In the genomic region with DNA sequence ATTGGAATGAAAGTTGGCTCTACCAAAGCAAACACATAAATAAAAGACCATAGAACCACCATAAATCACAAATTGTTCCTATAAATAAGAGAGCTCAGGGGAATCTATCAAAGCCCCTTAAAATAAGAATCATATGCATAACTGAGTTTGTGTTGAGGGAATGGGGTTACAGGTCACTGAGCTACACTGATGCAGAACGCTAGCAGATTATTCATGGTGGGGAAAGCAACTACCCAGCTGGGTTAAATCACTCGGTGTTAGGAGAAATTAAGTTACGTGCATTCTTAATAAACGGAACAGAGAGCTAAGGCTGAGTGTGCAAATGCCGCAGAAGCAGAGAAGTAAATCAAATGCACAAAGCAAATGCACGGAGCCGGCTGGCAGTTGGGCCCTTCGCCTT, we compare ENCODE assay signal across 27 mouse cellular contexts.
DNase-seq lines count a peak whose midpoint lies in the region; ATAC-seq and TF ChIP-seq lines count a peak whose summit lies in the region.
"Had no signal": no experiment of that assay in that cellular context is flagged by ENCODE, and none has a peak within 500 bp of the region (broad histone marks: within the 10 kb centered on the region; RNA-seq: fewer than 3 reads in every experiment).

No protein-coding gene starts in this region.

- ATAC-seq in kidney, embryonic 16.5 days (ENCODE audit: low FRiP score, low TSS enrichment), result peak; percentile 81
- ATAC-seq in neural tube, embryonic 13.5 days (ENCODE audit: low read depth), result no peak
- ATAC-seq in limb, embryonic 14.5 days (ENCODE audit: low FRiP score, low read depth), result no peak
- ATAC-seq: midbrain, embryonic 15.5 days had no signal

- no peak for TF ChIP-seq POLR2A in kidney, adult 2 months (IDR thresholded peaks at IDR 0.05; ENCODE audit: low read depth, low read length)
- no peak for TF ChIP-seq POLR2A in limb, embryonic 14.5 days (IDR thresholded peaks at IDR 0.05; ENCODE audit: borderline replicate concordance, extremely low read depth, insufficient read depth, insufficient read length)

- H3K4me2 ChIP-seq in kidney, embryonic 16.5 days (replicated peaks; ENCODE audit: low read depth, low read length), result no peak overlapping the region
- no peak overlapping the region for H3K4me2 ChIP-seq in neural tube, embryonic 13.5 days
- H3K4me2 ChIP-seq in limb, embryonic 14.5 days (replicated peaks; ENCODE audit: low read depth, low read length, severe bottlenecking), result no peak overlapping the region
- H3K4me2 ChIP-seq: embryonic facial prominence, embryonic 15.5 days; forebrain, embryonic 12.5 days; heart, embryonic 15.5 days; midbrain, embryonic 15.5 days; neural tube, embryonic 12.5 days had no signal

- H3K4me1 ChIP-seq in kidney, embryonic 16.5 days (ENCODE audit: insufficient read depth, low read length), result peaks cover 20% of the 10 kb centered on the region
- no peaks in the 10 kb centered on the region for H3K4me1 ChIP-seq in kidney, adult 2 months (ENCODE audit: control insufficient read depth, insufficient read depth, low read length)
- H3K4me1 ChIP-seq in neural tube, embryonic 13.5 days (replicated peaks), result peaks cover 27% of the 10 kb centered on the region
- H3K4me1 ChIP-seq in limb, embryonic 14.5 days (ENCODE audit: control insufficient read depth, insufficient read depth, low read length), result no peaks in the 10 kb centered on the region
- H3K4me1 ChIP-seq: heart, embryonic 10.5 days; heart, embryonic 15.5 days had no signal

- H3K36me3 ChIP-seq in kidney, embryonic 16.5 days (ENCODE audit: insufficient read depth, low read length), result no peaks in the 10 kb centered on the region
- no peaks in the 10 kb centered on the region for H3K36me3 ChIP-seq in kidney, adult 2 months (ENCODE audit: control insufficient read depth, insufficient read depth, low read length)
- no peaks in the 10 kb centered on the region for H3K36me3 ChIP-seq in neural tube, embryonic 13.5 days
- no peaks in the 10 kb centered on the region for H3K36me3 ChIP-seq in limb, embryonic 14.5 days (ENCODE audit: control insufficient read depth, insufficient read depth, low read length)
- H3K36me3 ChIP-seq: embryonic facial prominence, embryonic 15.5 days; forebrain, embryonic 12.5 days; heart, embryonic 10.5 days; heart, embryonic 15.5 days; midbrain, embryonic 15.5 days; neural tube, embryonic 12.5 days had no signal

- H3K4me3 ChIP-seq in kidney, embryonic 16.5 days (ENCODE audit: low read length), result no peak overlapping the region
- no peak overlapping the region for H3K4me3 ChIP-seq in kidney, adult 2 months (ENCODE audit: insufficient read depth, low read depth, low read length)
- H3K4me3 ChIP-seq in neural tube, embryonic 13.5 days, result no peak overlapping the region
- H3K4me3 ChIP-seq in limb, embryonic 14.5 days (replicated peaks; ENCODE audit: low read length), result no peak overlapping the region
- H3K4me3 ChIP-seq: embryonic facial prominence, embryonic 15.5 days; forebrain, embryonic 12.5 days; heart, embryonic 10.5 days; heart, embryonic 15.5 days; layer of hippocampus, adult 2 months; midbrain, embryonic 15.5 days; neural tube, embryonic 12.5 days had no signal

- 33% methylated on average over 8 of the region's 8 CpGs for WGBS in kidney, embryonic 16.5 days
- WGBS in kidney, adult 2 months, result 55% methylated on average over 8 of the region's 8 CpGs
- 48% methylated on average over 8 of the region's 8 CpGs for WGBS in neural tube, embryonic 13.5 days
- WGBS in limb, embryonic 14.5 days, result 57% methylated on average over 8 of the region's 8 CpGs

- H3K9me3 ChIP-seq in kidney, embryonic 16.5 days (ENCODE audit: low read length), result no peaks in the 10 kb centered on the region
- no peaks in the 10 kb centered on the region for H3K9me3 ChIP-seq in neural tube, embryonic 13.5 days
- no peaks in the 10 kb centered on the region for H3K9me3 ChIP-seq in limb, embryonic 14.5 days (ENCODE audit: control insufficient read depth, low read length)
- H3K9me3 ChIP-seq: embryonic facial prominence, embryonic 15.5 days; forebrain, embryonic 12.5 days; G1E; heart, embryonic 10.5 days; heart, embryonic 15.5 days; midbrain, embryonic 15.5 days; neural tube, embryonic 12.5 days had no signal

- H3K9ac ChIP-seq in kidney, embryonic 16.5 days (replicated peaks; ENCODE audit: low read length), result no peak overlapping the region
- H3K9ac ChIP-seq in neural tube, embryonic 13.5 days, result no peak overlapping the region
- no peak overlapping the region for H3K9ac ChIP-seq in limb, embryonic 14.5 days (ENCODE audit: low read depth, low read length, severe bottlenecking)
- H3K9ac ChIP-seq: embryonic facial prominence, embryonic 15.5 days; forebrain, embryonic 12.5 days; heart, embryonic 15.5 days; liver, embryonic 14.5 days; midbrain, embryonic 15.5 days; neural tube, embryonic 12.5 days had no signal

- peak; percentile 21 for DNase-seq in embryo, embryonic 10.5 days (ENCODE audit: low spot score)
- no peak for DNase-seq in embryo, embryonic 9.5 days (ENCODE audit: extremely low spot score)
- DNase-seq in kidney, adult 2 months, result no peak
- no peak for DNase-seq in neural tube, embryonic 10.5 days (ENCODE audit: extremely low spot score, low spot score)
- DNase-seq in limb, embryonic 14.5 days (ENCODE audit: low spot score), result peak; percentile 22
- DNase-seq in heart, adult 8-10 months (ENCODE audit: low spot score), result no peak
- DNase-seq: adrenal gland, adult 8-10 months; gastrocnemius, postnatal 14 days; heart, postnatal 36 days; kidney, postnatal 10 days; liver; lung, adult 2 months; lung, postnatal 10 days; right cerebral cortex, postnatal 14 days had no signal

- H3K27me3 ChIP-seq in kidney, embryonic 16.5 days (ENCODE audit: insufficient read depth, low read length), result no peaks in the 10 kb centered on the region
- H3K27me3 ChIP-seq in kidney, adult 2 months (replicated peaks; ENCODE audit: control insufficient read depth, insufficient read depth, low read length), result no peaks in the 10 kb centered on the region
- no peaks in the 10 kb centered on the region for H3K27me3 ChIP-seq in neural tube, embryonic 13.5 days
- no peaks in the 10 kb centered on the region for H3K27me3 ChIP-seq in limb, embryonic 14.5 days (ENCODE audit: control insufficient read depth, insufficient read depth, low read length)
- H3K27me3 ChIP-seq: CH12.LX; embryonic facial prominence, embryonic 15.5 days; forebrain, embryonic 12.5 days; heart, embryonic 15.5 days; midbrain, embryonic 15.5 days; neural tube, embryonic 12.5 days had no signal

- no peak for TF ChIP-seq CTCF in kidney, adult 2 months (conservative IDR thresholded peaks at IDR 0.05; ENCODE audit: insufficient read depth, insufficient read length, low read depth, low read length)

- peak overlapping the region; percentile 64; the same call in 1 of the 2 replicates for H3K27ac ChIP-seq in kidney, embryonic 16.5 days (ENCODE audit: low read length)
- H3K27ac ChIP-seq in kidney, adult 2 months (ENCODE audit: insufficient read depth, low read depth, low read length), result no peak overlapping the region
- 0 out of 2 replicates have a peak overlapping the region, but pooled peaks have one; percentile 11 for H3K27ac ChIP-seq in neural tube, embryonic 13.5 days (replicated peaks)
- H3K27ac ChIP-seq in limb, embryonic 14.5 days (replicated peaks; ENCODE audit: low read depth, low read length), result no peak overlapping the region
- H3K27ac ChIP-seq: embryonic facial prominence, embryonic 15.5 days; forebrain, embryonic 12.5 days; heart, embryonic 10.5 days; heart, embryonic 15.5 days; liver, embryonic 14.5 days; macrophage; midbrain, embryonic 15.5 days; neural tube, embryonic 12.5 days had no signal

Comparison
In these comparisons a context has a peak if more than half of its experiments do, and no peak if none do; other contexts are left out.
1. DNase-seq: peak in embryo, embryonic 10.5 days (single experiment) and limb, embryonic 14.5 days (single experiment); none in embryo, embryonic 9.5 days (single experiment), kidney, adult 2 months (single experiment), neural tube, embryonic 10.5 days (single experiment) and heart, adult 8-10 months (single experiment).
2. H3K27ac ChIP-seq: peak in kidney, embryonic 16.5 days (single experiment) and neural tube, embryonic 13.5 days (single experiment); none in kidney, adult 2 months (single experiment) and limb, embryonic 14.5 days (single experiment).